Mouse (Mus musculus) G1E (cell line): ENCODE results near the gene Palm2. TPM values are rescaled to one million over a fixed set of nuclear protein-coding genes. Genes with fewer than 3 reads are reported as not detected.

Experiments used
- ATAC-seq: 2 replicates; pipeline ENCODE4 v1.8.0; 2016; ENCODE audit warnings: mild to moderate bottlenecking; ENCODE audit not compliant: insufficient number of reproducible peaks, poor library complexity, low FRiP score, severe bottlenecking; ENCODE audit errors: extremely low read depth
- DNase-seq: peaks from one replicate; pipeline ENCODE4 v3.0.0; 2012; ENCODE audit warnings: low spot score
- H3K27me3 ChIP-seq: 2 replicates; pipeline ENCODE4 v1.6.1; 2012; ENCODE audit warnings: mild to moderate bottlenecking, low read length, inconsistent platforms; ENCODE audit not compliant: insufficient read depth
- H3K36me3 ChIP-seq: replicated peaks from 2 replicates; pipeline ENCODE3; 2012; ENCODE audit warnings: mild to moderate bottlenecking, inconsistent platforms
- H3K4me1 ChIP-seq: 2 replicates; pipeline ENCODE4 v1.6.1; 2012; ENCODE audit warnings: low read depth, low read length, inconsistent platforms, mixed read lengths; ENCODE audit not compliant: insufficient read depth
- H3K4me3 ChIP-seq: 2 replicates; pipeline ENCODE4 v1.5.1; 2012; ENCODE audit warnings: low read depth, mild to moderate bottlenecking, inconsistent platforms, low read length, moderate library complexity, mixed read lengths
- H3K9me3 ChIP-seq: replicated peaks from 2 replicates; pipeline ENCODE4 v1.6.1; 2012; ENCODE audit warnings: inconsistent platforms
- CTCF ChIP-seq: IDR thresholded peaks from 2 replicates; pipeline ENCODE4 v1.5.1; 2012; ENCODE audit warnings: low read depth, low read length, inconsistent platforms, mixed read lengths
- GATA1 ChIP-seq: IDR thresholded peaks from 2 replicates; pipeline ENCODE4 v1.6.1; 2012; ENCODE audit warnings: borderline replicate concordance, low read length, inconsistent platforms, mixed read lengths
- GATA2 ChIP-seq: IDR thresholded peaks from 2 replicates; pipeline ENCODE4 v1.6.1; 2012; ENCODE audit warnings: low read depth, low read length, inconsistent platforms, borderline replicate concordance
- POLR2AphosphoS5 ChIP-seq: IDR thresholded peaks from 2 replicates; pipeline ENCODE4 v1.6.1; 2012; ENCODE audit warnings: low read depth, low read length, inconsistent platforms; ENCODE audit not compliant: insufficient replicate concordance
- TAL1 ChIP-seq: conservative IDR thresholded peaks from 2 replicates; pipeline ENCODE4 v1.6.1; 2012; ENCODE audit warnings: low read depth, low read length, inconsistent platforms, mixed read lengths
- polyA plus RNA-seq: library from polyadenylated mRNA; stranded (reverse); fragments of >175 nt; gene quantifications from 2 replicates; pipeline ENCODE4 v1.2.3, GENCODE M21; 2012
- total RNA-seq, 2 experiments: library from RNA; stranded (forward) in 1 of 2; stranded (reverse) in 1 of 2; fragments of 200-1000 nt in 1 of 2; fragments of >200 nt in 1 of 2; fragmentation: Nextera tagmentation in 1 of 2; gene quantifications; 2 replicates each; pipeline ENCODE4 v1.2.3; 2014 to 2017

Palm2 gene
- total and polyA plus RNA-seq, 3 experiments = 0.05 TPM; not detected in 2

DNA sequence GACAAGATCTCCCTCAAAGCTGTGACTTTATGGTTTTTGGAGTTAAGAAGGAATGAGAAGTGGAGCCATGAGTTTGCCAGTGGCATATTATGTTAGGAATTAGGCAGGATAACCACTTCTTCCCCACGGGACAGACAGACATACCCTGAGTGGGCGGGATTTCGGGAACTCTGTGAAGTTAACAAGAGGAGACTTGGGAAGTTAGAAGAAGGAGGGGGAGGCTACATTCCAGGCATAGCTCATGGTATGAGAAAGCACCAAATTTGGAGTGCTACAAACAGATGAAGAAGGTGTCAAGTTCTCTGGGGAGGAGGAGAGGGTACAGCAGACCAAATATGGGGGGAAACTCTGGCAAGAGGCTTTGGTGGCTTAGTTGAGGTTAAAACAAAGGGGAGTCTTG, 126.0 kb downstream of the Palm2 start:
- Histone ChIP-seq H3K27me3 (no peaks in the 10 kb centered on the region), H3K9me3 (peaks cover 57% of the 10 kb centered on the region), H3K4me3 (no peak overlapping the region), H3K36me3 (no peaks in the 10 kb centered on the region), H3K4me1 (no peaks in the 10 kb centered on the region)
- no peak for DNase-seq
- no peak for ATAC-seq
- TF ChIP-seq POLR2AphosphoS5 = no peak
- TF ChIP-seq GATA1 = no peak
- no peak for TF ChIP-seq CTCF
- no peak for TF ChIP-seq TAL1
- no peak for TF ChIP-seq GATA2

DNA sequence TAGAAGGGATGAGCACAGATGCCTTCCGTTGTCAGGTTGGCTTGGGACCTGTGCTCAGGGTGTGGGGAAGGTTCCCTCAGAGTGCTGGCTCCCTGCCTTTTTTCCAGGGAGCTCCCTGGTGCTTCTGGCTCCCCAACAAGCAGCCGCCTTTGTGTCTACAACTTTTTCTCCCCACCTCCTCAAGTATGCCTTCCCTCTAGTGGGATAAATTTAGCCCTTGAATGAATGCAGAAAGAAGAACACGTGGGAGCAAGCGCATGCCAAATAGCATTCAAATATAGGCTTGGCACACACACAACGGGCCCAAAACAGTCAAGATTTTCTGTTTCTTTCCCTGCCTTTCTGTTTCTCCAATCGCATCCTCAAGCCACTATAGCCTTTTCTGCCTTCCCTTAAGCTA, 127.0 kb downstream of the Palm2 start:
- no peak overlapping the region for H3K4me3 ChIP-seq
- H3K36me3 ChIP-seq = no peaks in the 10 kb centered on the region
- DNase-seq = no peak
- no peaks in the 10 kb centered on the region for H3K27me3 ChIP-seq
- peaks cover 58% of the 10 kb centered on the region for H3K9me3 ChIP-seq
- TF ChIP-seq TAL1 (no peak), CTCF (no peak), GATA1 (no peak), GATA2 (no peak), POLR2AphosphoS5 (no peak)
- H3K4me1 ChIP-seq = no peaks in the 10 kb centered on the region
- no peak for ATAC-seq

DNA sequence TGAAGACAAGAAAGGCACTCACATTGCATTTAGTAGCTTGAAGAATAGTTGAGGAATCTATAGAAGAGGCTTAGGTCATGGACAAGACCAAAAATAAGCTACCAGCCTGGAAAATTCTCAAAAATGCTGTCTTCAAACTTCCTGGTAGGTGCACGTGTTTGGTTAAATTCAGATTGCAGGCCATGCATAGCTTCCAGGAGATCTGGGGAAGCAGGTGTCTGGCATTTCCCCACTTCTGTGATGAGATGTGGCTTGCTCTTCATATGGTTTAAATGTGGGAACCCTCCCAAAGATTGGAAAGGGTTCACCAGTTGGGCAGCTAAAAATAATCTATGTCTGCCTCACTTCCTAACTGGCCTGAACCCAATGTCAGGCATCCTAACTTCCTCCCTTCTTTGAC, 131.2 kb downstream of the Palm2 start:
- DNase-seq (no peak), ATAC-seq (no peak)
- H3K27me3 ChIP-seq = no peaks in the 10 kb centered on the region
- no peaks in the 10 kb centered on the region for H3K36me3 ChIP-seq
- no peak overlapping the region for H3K4me3 ChIP-seq
- H3K4me1 ChIP-seq = no peaks in the 10 kb centered on the region
- peaks cover 71% of the 10 kb centered on the region for H3K9me3 ChIP-seq
- no peak for TF ChIP-seq TAL1
- TF ChIP-seq CTCF = no peak
- TF ChIP-seq GATA2 = no peak
- no peak for TF ChIP-seq GATA1
- TF ChIP-seq POLR2AphosphoS5 = no peak

DNA sequence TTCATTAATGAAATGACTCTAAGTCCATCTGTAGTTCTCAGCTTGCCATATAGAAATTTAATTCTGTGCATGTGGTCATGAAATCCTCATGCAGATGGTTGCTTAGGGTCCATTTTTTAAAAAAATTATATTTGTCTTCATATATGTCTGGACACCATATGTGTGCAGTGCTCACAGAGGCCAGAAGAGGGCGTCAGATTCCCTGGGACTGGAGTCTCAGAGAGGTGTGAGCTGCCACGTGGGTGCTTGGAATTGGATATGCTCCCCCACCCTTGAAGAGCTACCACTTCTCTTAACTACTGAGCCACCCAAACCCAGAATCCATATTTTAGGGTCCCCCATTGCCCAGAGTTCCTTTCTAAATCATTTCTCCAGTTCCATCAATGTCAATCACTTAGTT, 131.8 kb downstream of the Palm2 start:
- DNase-seq = no peak
- H3K4me1 ChIP-seq = no peaks in the 10 kb centered on the region
- no peaks in the 10 kb centered on the region for H3K27me3 ChIP-seq
- no peak for ATAC-seq
- no peaks in the 10 kb centered on the region for H3K36me3 ChIP-seq
- no peak overlapping the region for H3K4me3 ChIP-seq
- TF ChIP-seq CTCF (no peak), TAL1 (no peak), GATA2 (no peak), GATA1 (no peak), POLR2AphosphoS5 (no peak)
- peaks cover 70% of the 10 kb centered on the region for H3K9me3 ChIP-seq

DNA sequence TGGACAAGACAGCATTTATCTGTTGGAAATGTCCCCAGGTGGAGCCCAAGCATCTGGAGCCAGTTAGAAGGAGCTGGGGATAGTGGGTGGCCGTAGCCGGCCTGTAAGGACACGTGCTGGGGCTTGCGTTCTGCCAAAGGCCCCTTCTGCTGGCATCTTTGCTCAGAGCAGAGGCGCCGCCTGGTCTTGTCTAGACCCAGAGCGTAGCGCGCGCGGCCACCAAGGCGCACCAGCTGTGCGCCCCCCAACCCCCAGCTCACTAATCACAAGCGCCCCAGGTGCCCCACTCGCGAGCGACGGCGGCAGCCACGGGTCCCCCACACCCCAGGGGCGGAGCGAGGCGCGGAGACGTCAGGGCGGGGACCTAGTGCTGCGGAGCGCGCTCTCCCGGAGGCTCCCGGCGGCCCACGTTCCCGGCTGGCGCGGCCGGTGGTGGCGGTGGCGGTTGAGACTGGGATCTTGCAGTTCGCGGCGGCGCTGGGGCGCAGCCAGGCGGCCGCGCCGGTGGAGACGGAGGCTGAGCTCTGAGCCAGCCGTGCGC, 133.7 kb downstream of the Palm2 start, which contains the start of gene Pakap:
Pakap (plus strand) TSS at position 514 of the 541 bp plus-strand sequence.
- TF ChIP-seq GATA2 (no peak), TAL1 (no peak)
- H3K9me3 ChIP-seq = peaks cover 69% of the 10 kb centered on the region
- H3K4me3 ChIP-seq = no peak within 1 kb of the TSS; the same call in 1 of the 2 replicates
- H3K4me1 ChIP-seq = no peaks in the 10 kb centered on the region
- no peak for DNase-seq
- no peaks in the 10 kb centered on the region for H3K27me3 ChIP-seq
- no peak for ATAC-seq
- H3K36me3 ChIP-seq = no peaks in the 10 kb centered on the region

DNA sequence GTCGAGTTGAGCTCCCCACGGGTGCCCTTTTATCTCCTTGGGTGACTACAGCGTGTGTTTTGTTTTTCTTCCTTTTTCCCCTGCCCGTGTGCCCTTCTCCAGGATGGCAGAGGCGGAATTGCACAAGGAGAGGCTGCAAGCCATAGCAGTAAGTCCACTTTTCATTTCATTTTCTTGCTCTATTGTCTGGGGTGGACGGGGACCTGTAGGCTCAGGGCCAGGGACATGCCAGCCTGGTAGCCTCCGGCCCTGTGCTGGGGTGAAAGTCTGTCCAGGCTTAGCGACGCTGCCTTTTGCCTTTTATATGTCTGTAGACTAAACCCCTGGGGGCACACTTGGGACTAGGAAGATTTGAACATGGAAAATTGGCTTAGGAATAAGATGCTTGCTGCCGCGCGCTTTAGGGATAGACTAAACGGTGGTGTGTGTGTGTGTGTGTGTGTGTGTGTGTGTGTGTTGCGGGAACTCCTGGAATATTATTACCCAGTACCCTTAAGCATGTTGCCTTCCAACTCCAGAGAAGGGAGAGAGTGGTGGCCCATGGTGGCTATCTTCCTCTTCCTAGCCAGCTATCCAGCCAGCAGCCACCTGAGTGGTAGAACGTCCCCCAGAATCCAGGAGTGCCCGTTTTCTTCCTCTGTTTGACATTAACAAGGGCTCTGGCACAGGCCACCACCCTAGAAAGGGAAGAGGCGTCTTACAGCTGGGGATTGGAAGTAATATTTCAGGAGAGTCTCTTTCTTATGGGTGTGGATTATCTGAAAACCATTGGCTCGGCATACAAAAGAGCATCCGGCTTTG, 134.4 kb downstream of the Palm2 start:
- Histone ChIP-seq H3K4me1 (no peaks in the 10 kb centered on the region), H3K36me3 (no peaks in the 10 kb centered on the region), H3K9me3 (peaks cover 75% of the 10 kb centered on the region), H3K27me3 (no peaks in the 10 kb centered on the region), H3K4me3 (no peak overlapping the region)
- TF ChIP-seq POLR2AphosphoS5 (no peak), GATA1 (no peak), TAL1 (no peak), GATA2 (no peak), CTCF (no peak)
- ATAC-seq (no peak), DNase-seq (no peak)
